In the genomic region with DNA sequence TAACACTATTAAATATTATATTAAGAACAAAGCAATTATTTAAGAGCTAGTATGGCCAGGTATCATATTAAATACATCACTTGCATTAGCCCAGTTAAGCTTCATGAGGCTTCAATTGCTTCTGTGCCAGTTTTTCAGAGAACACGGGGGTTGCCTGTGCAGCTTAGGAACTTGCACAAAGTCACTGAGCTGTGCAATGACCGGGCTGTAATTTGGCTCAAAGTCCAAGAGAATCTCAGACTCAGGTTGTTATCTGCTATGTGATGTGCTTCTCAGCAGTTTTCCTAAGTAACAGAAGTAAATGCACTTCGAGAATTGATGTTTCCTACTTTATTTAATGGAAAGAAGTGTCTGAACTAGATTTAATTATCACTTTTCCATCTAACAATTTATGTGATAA, we compare ENCODE assay signal across 16 mouse cellular contexts.
"Had no signal": no experiment of that assay in that cellular context is flagged by ENCODE, and none has a peak within 500 bp of the region (broad histone marks: within the 10 kb centered on the region; RNA-seq: fewer than 3 reads in every experiment).

No protein-coding gene starts in this region.

- H3K27me3 ChIP-seq: hindbrain, embryonic 15.5 days; limb, embryonic 12.5 days; liver, embryonic 13.5 days; lung, embryonic 15.5 days; megakaryocyte, embryonic 14.5 days; midbrain, embryonic 15.5 days; neural tube, embryonic 13.5 days had no signal

- H3K4me1 ChIP-seq: hindbrain, embryonic 15.5 days; limb, embryonic 12.5 days; liver, embryonic 13.5 days; lung, embryonic 15.5 days; megakaryocyte, embryonic 14.5 days; midbrain, embryonic 15.5 days; neural tube, embryonic 13.5 days had no signal

- H3K36me3 ChIP-seq: hindbrain, embryonic 15.5 days; limb, embryonic 12.5 days; liver, embryonic 13.5 days; lung, embryonic 15.5 days; midbrain, embryonic 15.5 days; neural tube, embryonic 13.5 days had no signal

- H3K4me3 ChIP-seq: hindbrain, embryonic 15.5 days; limb, embryonic 12.5 days; liver, embryonic 13.5 days; lung, embryonic 15.5 days; megakaryocyte, embryonic 14.5 days; midbrain, embryonic 15.5 days; neural tube, embryonic 13.5 days had no signal

- DNase-seq: layer of hippocampus, adult 9-11 months; layer of hippocampus, postnatal 36 days; liver; liver, embryonic 13.5 days; liver, postnatal 0 days; lung, postnatal 14 days; right cerebral cortex, postnatal 25 days; thymus, postnatal 36 days had no signal

- H3K27ac ChIP-seq: hindbrain, embryonic 15.5 days; limb, embryonic 12.5 days; liver, embryonic 13.5 days; lung, embryonic 15.5 days; macrophage; midbrain, embryonic 15.5 days; neural tube, embryonic 13.5 days had no signal

- H3K4me2 ChIP-seq: hindbrain, embryonic 15.5 days; limb, embryonic 12.5 days; liver, embryonic 13.5 days; lung, embryonic 15.5 days; midbrain, embryonic 11.5 days; midbrain, embryonic 15.5 days; neural tube, embryonic 13.5 days had no signal

- ATAC-seq: liver, postnatal 0 days; midbrain, embryonic 15.5 days had no signal

- H3K9ac ChIP-seq: hindbrain, embryonic 15.5 days; limb, embryonic 12.5 days; liver, embryonic 13.5 days; liver, postnatal 0 days; lung, embryonic 15.5 days; midbrain, embryonic 15.5 days; neural tube, embryonic 13.5 days had no signal

- H3K9me3 ChIP-seq: hindbrain, embryonic 15.5 days; limb, embryonic 12.5 days; liver, embryonic 13.5 days; lung, embryonic 15.5 days; midbrain, embryonic 15.5 days; neural tube, embryonic 13.5 days had no signal
